Mouse (Mus musculus) liver, adult 2 months (tissue): ENCODE results near the gene Patj. TPM values are rescaled to one million over a fixed set of nuclear protein-coding genes. Genes with fewer than 3 reads are reported as not detected.
A peak's percentile ranks its signal among the peaks of the same experiment; 100 is the strongest.

ENCODE experiments used
- DNase-seq: peaks from one replicate; pipeline ENCODE4 v3.0.0-alpha.2; 2011; ENCODE audit warnings: low read depth, low spot score; ENCODE audit errors: extremely low read depth
- H3K27ac ChIP-seq: fragments of 200-500 bp; replicated peaks from 2 replicates; pipeline ENCODE4 v1.5.1; 2012; ENCODE audit warnings: low read depth, mild to moderate bottlenecking, control low read depth, inconsistent platforms, low read length; ENCODE audit not compliant: insufficient read depth
- H3K27me3 ChIP-seq: fragments of 200-500 bp; 2 replicates; pipeline ENCODE4 v1.6.1; 2012; ENCODE audit warnings: mild to moderate bottlenecking, moderate library complexity, low read length, inconsistent platforms; ENCODE audit not compliant: control insufficient read depth, insufficient read depth
- H3K36me3 ChIP-seq: fragments of 200-500 bp; 2 replicates; pipeline ENCODE4 v1.6.1; 2012; ENCODE audit warnings: low read length, inconsistent platforms; ENCODE audit not compliant: control insufficient read depth, insufficient read depth
- H3K4me1 ChIP-seq: fragments of 200-500 bp; 2 replicates; pipeline ENCODE4 v1.6.1; 2011; ENCODE audit warnings: low read length; ENCODE audit not compliant: control insufficient read depth, insufficient read depth
- H3K4me3 ChIP-seq: fragments of 200-500 bp; 2 replicates; pipeline ENCODE4 v1.5.1; 2011; ENCODE audit warnings: low read depth, mild to moderate bottlenecking, control low read depth, low read length, moderate library complexity; ENCODE audit not compliant: insufficient read depth
- H3K79me2 ChIP-seq: fragments of 200-500 bp; 2 replicates; pipeline ENCODE4 v1.6.1; 2012; ENCODE audit warnings: inconsistent platforms, mild to moderate bottlenecking, low read length, moderate library complexity; ENCODE audit not compliant: control insufficient read depth, insufficient read depth
- H3K9ac ChIP-seq: fragments of 200-500 bp; 2 replicates; pipeline ENCODE4 v1.6.1; 2012; ENCODE audit warnings: low read depth, mild to moderate bottlenecking, control low read depth, inconsistent platforms, low read length
- CTCF ChIP-seq: fragments of 200-500 bp; IDR thresholded peaks from 2 replicates; pipeline ENCODE4 v1.5.1; 2011; ENCODE audit warnings: low read depth, low read length, control low read depth
- POLR2A ChIP-seq: fragments of 200-500 bp; IDR thresholded peaks from 2 replicates; pipeline ENCODE4 v1.6.1; 2011; ENCODE audit warnings: low read length, control low read depth; ENCODE audit not compliant: insufficient read depth; ENCODE audit errors: extremely low read depth
- WGBS: fragments of 180-500 bp; shearing (Covaris S2); methylation state at CpG from one replicate; pipeline ENCODE4 v1.1.7; 2018; 5-methylcytosine and 5-hydroxymethylcytosine counted together
- polyA plus RNA-seq: library from polyadenylated mRNA; depleted of rRNA; stranded (reverse); fragments of >200 nt; gene quantifications from 2 replicates; pipeline ENCODE4 v1.2.3, GENCODE M21; 2012
- total RNA-seq: library from RNA; depleted of rRNA; stranded (reverse); fragments of >200 nt; gene quantifications from 2 replicates; pipeline ENCODE4 v1.2.3, GENCODE M21; 2014

Gene Patj
- total and polyA plus RNA-seq, 2 experiments = 2.4 to 8.9 TPM

GRCm38 (mm10) chr4:98439261-98440005 lies 43.8 kb downstream of the Patj start:
- Histone ChIP-seq H3K36me3 (peaks cover 6% of the 10 kb centered on the region; the same call in 1 of the 2 replicates), H3K27ac (no peak overlapping the region), H3K79me2 (no peaks in the 10 kb centered on the region), H3K4me3 (no peak overlapping the region), H3K27me3 (no peaks in the 10 kb centered on the region), H3K4me1 (no peaks in the 10 kb centered on the region), H3K9ac (no peak overlapping the region)
- TF ChIP-seq CTCF (no peak), POLR2A (no peak)
- no peak for DNase-seq
- WGBS = 93% methylated on average over 8 of the region's 8 CpGs

GRCm38 (mm10) chr4:98441248-98441647 lies 45.7 kb downstream of the Patj start:
- no peak for DNase-seq
- TF ChIP-seq CTCF = no peak
- TF ChIP-seq POLR2A = no peak
- H3K36me3 ChIP-seq = peaks cover 6% of the 10 kb centered on the region; the same call in 1 of the 2 replicates
- H3K27me3 ChIP-seq = no peaks in the 10 kb centered on the region
- no peak overlapping the region for H3K9ac ChIP-seq
- no peak overlapping the region for H3K4me3 ChIP-seq
- no peaks in the 10 kb centered on the region for H3K4me1 ChIP-seq
- H3K27ac ChIP-seq = no peak overlapping the region
- no peaks in the 10 kb centered on the region for H3K79me2 ChIP-seq
- 83% methylated on average over 3 of the region's 3 CpGs for WGBS

GRCm38 (mm10) chr4:98444437-98445139 lies 49.0 kb downstream of the Patj start:
- H3K27ac ChIP-seq = no peak overlapping the region
- TF ChIP-seq POLR2A = no peak
- peak; percentile 30; the same call in 1 of the 2 replicates for TF ChIP-seq CTCF
- H3K4me1 ChIP-seq = no peaks in the 10 kb centered on the region
- no peak overlapping the region for H3K9ac ChIP-seq
- H3K79me2 ChIP-seq = no peaks in the 10 kb centered on the region
- no peak overlapping the region for H3K4me3 ChIP-seq
- H3K27me3 ChIP-seq = no peaks in the 10 kb centered on the region
- peaks cover 6% of the 10 kb centered on the region; the same call in 1 of the 2 replicates for H3K36me3 ChIP-seq
- 94% methylated on average over 10 of the region's 10 CpGs for WGBS
- no peak for DNase-seq

- Histone ChIP-seq H3K79me2 (no peaks in the 10 kb centered on the region), H3K27ac (no peak overlapping the region), H3K9ac (no peak overlapping the region), H3K4me1 (no peaks in the 10 kb centered on the region), H3K4me3 (no peak overlapping the region), H3K27me3 (no peaks in the 10 kb centered on the region), H3K36me3 (no peaks in the 10 kb centered on the region)
- 93% methylated on average over 4 of the region's 4 CpGs for WGBS
- no peak for DNase-seq
- TF ChIP-seq POLR2A (no peak), CTCF (no peak)
These were observed 54.1 kb downstream of the Patj start for GRCm38 (mm10) chr4:98449564-98450263.

GRCm38 (mm10) chr4:98450308-98450707 lies 54.7 kb downstream of the Patj start:
- Histone ChIP-seq H3K79me2 (no peaks in the 10 kb centered on the region), H3K36me3 (no peaks in the 10 kb centered on the region), H3K27me3 (no peaks in the 10 kb centered on the region), H3K9ac (no peak overlapping the region), H3K27ac (no peak overlapping the region), H3K4me1 (no peaks in the 10 kb centered on the region), H3K4me3 (no peak overlapping the region)
- no peak for DNase-seq
- WGBS = 88% methylated on average over 11 of the region's 11 CpGs
- no peak for TF ChIP-seq CTCF
- TF ChIP-seq POLR2A = no peak
